Mouse (Mus musculus): ENCODE measurements around the gene Ifi27.
"Not testable (repeated sequence)": the region's sequence is repeated elsewhere in the genome, so short reads cannot be mapped to it uniquely, and the experiment has no call there.

Gene Ifi27

DNA sequence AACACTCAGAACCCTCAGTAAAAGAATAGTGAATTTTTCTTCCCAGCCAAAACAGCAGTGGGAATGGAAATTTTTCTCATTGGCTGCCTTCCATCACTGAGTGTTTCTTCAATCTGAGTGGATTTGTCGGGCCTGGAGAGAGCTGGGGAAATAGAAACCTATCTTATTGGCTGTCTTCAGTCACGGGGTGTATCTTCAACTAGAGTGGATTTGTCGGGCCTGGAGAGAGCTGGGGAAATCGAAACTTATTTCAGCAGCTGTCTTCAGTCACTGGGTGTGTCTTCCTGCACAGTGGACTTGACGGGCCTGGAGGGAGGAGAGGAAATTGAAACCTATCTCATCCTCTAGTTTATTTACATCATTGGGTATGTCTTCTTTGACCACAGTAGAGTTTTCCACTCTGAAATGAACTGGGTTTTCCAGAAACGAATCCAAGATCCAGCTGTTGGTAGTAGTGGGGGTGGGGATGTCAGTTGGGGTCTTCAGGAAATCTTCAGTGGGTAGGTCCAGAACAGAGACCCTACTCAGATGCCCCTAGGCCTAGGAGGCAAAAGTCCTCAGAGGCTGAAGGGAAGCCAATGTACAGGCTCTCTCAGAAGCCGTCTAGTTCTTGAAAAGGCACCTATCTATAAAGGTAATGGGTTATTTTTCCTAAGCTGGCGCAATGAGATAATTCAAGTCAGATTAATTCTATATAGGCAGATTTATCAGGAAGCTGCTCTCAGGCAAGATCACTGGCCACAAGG is at the start of gene Ifi27:
Ifi27 (plus strand) TSS at position 226 of the 746 bp plus-strand sequence.
- DNase-seq = no peak

DNA sequence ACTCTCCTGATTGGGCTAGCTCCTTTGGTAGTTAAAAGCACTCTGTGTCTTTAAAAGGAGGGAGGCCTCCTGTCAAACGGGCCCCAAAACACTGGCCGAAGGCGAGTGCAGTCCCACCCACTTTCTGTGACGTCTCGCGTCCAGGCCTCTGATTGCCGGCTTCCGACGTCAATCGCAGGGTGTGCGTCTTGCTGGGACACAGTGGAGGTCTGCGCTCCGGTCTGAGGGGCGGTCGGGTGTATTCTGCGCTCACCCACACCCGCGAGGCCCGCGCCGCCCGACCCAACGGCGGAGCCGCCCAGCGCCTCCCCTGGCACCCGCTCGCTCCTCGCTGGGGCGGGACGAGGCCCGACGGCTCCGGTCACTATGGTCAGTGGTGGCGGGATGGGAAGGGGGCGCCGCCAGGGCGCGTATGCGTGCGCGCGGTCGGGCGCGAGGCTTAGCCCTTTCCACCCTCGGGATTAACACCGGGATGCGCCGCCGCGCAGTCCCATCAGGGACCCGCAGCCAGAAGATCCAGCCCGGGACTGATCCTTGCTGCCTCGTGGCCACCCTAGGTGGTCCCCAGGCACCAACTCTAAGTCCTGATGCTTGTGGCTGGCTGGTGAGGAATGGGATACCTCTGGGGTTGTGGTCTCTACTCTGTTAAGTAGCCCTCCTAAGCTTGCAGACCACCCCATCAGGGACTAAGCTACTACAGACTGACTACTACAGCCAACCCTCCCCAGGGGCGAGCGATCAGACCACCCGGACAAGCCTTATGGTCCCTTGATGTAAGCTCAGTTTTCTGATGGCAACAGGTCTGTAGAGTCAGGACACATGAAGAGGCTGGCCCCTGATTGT is 45.3 kb upstream of the Ifi27 start, which contains the start of gene Otub2:
Otub2 (plus strand) TSS at position 178 of the 843 bp plus-strand sequence.
- peak; percentile 97 to 98 for DNase-seq

DNA sequence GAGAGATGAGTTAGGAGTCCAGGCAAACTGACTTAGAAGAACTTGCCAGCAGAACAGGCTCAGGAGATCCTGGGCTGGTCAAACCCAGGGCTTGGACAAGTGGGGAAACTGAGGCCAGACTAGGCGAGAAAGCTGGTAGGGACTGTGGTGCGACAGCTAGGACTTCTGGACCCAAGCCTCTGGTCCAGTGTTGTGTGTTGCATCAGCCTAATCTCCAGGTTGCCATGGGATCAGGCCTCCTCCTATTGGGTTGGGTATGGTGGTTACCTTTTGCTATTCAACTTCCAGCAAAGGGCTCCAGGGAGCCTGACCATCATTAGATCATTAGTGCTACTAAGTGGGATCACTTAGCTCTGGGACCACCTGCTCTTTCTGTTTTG is 44.7 kb upstream of the Ifi27 start:
- DNase-seq = no peak

DNA sequence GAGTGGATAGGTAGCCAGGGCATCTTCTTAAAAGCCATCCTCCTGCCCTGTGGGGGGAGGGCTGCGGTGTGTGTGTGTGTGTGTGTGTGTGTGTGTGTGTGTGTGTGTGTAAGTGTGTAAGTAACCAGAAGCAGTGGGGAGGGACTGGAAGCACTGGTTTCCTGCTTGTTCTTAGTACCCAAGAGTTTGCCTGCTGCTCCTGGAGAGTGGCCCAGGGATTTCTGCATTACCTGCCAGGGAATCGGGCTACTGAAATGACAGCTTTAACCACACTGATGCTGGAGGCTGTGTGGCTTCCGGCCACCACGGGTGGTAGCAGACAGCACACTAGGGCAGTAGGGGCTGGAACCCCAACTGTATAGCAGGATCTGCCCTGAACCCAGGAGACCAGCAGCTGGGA is 44.0 kb upstream of the Ifi27 start:
- peak in 1 of 2 experiments; percentile 40 for DNase-seq

DNA sequence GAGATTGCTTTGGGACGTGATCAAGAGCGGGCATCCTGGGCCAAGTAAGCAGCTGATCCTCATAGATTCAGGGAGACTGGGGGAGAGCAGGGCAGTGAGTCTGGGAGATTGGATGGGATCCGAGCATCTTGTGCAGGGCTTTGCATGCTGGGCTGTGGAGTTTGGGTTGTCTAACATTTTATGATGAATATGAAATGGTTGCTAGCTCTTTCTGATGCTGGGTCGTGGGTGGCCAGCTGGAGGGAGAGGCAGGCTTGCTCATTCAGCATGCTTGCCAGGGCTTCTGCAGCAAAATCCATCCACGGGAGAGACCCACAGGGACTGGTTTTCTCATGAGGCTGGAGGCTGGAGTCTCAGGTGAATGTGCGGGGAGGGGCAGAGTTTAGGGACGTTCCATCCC is 42.9 kb upstream of the Ifi27 start:
- no peak for DNase-seq

DNA sequence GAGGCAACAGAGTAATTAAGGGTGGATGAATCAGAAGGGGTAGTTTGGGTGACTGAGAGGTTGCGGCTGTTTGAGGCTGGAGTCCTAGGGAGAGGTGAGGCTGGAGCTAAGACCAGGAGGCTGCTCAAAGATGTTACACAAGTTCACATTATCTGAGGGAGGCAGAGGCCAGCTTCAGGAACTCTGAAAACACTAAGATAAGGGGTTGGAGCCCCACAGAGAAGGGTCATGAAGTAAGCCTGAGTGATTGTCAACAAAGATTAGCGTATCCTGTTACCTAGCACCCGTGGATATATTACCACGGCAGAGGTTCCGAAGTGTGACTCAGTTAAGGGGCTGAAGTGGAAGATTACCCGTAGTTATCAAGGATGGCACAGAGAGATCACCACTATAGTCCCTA is 40.5 kb upstream of the Ifi27 start:
- DNase-seq = no peak

DNA sequence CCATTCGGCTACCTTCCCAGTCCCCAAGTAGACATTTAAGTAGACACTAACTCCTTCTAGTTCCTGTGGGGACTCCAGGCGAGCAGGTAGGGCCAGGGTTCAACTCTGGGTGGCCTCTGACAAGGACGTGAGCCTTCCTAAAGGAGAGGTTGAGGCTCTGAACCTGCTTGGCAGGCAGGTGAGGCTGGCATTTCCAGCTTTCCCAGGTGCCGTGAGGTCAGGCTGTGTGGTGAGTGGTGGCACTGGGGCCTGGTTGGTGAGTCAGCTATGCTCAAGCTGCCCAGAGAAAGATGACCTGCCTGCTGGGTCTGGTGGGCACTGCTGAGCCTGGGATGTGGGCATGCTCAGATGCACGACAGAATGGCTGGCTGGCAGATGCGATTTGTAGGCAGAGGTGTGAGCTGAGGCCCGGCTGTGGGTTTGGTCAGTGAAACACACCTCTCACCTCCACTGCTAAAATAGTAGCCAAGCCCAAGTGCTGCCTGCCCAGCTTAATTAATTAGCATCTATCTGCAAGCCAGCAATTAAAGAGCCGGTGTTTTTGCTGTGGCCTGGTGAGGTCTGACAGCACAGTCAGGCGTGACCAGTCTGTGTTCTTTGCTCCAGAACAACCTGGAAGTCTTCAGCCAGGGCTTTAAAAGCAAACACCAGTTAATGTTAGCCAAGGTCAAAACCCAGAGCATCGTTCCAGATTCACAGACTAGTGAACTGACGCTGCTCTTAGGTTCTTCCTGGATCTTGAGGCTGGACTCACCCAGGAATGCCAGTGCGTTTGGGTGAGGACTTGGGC is 38.3 kb upstream of the Ifi27 start:
- no peak for DNase-seq

DNA sequence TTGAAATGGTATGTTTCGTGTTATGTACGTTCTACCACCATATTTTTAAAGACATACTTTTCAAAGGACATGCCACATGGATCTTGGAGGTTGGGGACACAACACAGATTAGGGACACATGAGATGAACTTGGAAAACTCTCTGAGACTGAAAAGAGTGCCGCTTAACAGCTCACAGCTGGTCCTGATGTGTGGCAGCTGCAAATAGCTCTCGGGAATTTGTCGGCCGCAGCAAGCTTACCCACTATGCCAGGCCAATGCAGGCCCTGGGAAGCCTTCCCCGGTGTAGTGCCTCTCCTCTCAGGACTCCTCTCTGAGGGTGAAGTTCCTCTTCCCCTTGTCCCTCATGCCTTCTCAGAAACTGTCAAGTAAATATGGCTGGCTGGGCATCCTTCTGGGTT is 37.3 kb upstream of the Ifi27 start:
- no peak for DNase-seq

DNA sequence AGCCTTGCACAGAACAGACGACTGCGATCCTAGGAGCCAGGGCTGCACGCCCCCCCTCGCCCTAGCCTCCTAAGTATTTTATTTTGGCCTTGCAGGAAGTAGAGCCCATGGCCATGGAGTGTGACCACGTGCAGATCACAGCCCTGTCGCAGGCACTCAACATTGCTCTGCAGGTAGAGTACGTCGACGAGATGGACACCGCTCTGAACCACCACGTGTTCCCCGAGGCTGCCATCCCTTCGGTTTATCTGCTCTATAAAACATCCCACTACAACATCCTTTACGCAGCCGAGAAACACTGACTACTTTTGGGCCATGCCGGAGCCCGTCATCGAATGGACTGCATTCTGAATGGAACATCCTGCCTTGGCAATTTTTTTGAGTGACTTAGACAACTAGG is 29.9 kb upstream of the Ifi27 start:
- DNase-seq = no peak

DNA sequence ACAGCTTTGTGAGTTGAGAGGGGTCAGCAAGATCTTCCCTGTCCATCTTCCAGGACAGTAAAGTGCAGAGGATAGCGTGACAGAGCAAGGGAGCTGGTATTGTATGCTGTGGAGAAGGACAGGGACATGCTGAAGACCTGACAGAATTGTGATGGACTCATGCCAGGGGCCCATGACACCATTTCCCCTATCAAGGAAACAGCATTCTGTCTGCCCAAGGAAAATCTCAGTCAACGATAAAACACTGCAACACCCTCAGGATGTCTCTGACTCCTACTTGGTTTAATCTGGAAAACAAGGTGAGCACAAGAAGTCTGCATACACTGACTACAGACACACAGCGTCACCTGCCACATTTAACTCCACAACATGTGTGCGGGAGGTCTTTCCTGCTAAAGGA is 26.3 kb upstream of the Ifi27 start, which contains the start of gene 9330161L09Rik:
9330161L09Rik (minus strand) TSS at position 101 of the 400 bp plus-strand sequence.
- DNase-seq = no peak

DNA sequence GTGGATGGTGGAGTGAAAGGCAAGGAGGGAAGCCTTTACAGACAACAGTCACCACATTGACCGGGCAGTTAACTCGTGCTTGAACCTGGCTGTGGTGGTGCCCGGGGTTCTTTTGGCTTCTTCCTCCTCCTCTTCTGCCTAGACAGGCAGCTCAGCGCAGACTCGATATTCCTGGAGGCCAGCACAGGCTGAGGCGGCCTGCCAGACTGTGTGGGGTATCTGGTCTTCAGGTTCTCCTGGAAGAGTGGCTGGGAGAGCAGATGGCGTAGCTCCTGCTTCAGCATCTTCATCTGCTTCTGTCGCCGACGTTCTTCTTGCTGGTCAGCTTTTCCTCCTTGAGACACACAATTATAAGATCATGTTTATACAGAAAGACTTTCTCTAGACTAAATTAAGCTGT is 25.9 kb upstream of the Ifi27 start:
- DNase-seq = peak; percentile 52 to 73

DNA sequence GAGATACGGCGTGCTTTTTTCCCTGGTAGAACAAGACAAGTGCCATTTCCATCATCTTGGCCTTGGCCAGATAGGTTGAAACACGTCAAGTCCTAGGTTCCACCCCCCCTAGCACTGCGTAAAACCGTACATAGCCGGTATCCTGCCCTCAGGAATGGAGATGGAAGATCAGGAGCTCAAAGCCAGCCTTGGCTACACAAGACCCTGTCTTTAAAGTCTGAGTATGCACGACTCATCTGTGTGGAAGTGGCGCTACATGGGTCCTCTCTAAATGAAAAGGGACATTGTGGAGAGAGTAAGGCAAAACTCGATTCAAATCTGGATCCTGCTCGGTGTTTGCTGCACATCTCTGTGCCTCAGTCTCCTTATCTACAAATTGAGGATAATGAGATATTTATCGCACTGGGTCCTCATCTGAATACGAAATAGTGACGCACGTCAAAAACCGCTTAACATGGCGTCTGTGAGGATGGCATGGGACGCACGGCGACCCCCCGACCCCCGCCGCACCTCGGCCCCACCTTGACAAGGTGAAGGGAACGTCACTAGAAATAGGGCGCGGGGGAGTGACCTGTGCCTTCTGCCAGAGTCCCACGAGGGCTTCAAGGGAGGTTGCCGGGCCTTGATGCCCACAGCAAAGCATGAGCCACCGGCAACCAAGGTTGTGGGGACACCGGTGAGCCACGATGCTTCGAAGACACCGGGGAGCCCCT is 8.8 kb upstream of the Ifi27 start:
- DNase-seq = no peak

DNA sequence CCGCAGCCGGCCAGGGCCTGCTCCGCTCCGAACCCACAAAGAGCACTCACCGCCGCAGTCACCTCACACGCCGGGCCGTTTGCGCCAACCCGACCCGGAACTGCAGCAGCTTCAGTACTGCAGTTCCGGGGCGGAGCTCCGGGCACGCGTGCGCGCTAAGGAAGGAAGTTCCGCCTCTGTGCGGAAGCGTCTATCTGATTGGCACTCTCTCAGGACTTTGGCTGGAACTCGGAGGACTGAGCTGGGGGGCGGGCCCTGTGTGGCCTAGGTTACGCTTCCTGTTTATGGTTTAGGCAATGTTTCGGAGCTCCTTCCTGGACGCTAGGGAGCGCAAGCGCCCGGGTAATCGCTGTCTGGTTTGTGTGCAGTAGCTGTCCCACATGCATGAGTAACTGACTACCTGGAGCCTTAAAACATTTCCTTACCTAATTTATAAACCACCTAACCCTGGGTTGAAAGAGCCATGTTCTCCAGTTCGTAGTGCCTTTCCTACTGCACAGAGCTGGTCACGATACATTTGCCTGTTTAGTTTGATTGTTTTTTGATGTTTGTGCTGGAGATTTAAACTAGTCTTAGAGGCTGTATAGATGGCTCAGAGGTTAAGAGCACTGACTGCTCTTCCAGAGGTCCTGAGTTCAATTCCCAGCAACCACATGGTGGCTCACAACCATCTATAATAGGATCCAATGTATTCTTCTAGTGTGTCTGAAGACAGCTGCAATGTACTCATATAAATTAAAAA is 8.1 kb upstream of the Ifi27 start, which contains the start of gene Ddx24:
Ddx24 (minus strand) TSS at position 102 of the 742 bp plus-strand sequence.
- peak; percentile 98 for DNase-seq

DNA sequence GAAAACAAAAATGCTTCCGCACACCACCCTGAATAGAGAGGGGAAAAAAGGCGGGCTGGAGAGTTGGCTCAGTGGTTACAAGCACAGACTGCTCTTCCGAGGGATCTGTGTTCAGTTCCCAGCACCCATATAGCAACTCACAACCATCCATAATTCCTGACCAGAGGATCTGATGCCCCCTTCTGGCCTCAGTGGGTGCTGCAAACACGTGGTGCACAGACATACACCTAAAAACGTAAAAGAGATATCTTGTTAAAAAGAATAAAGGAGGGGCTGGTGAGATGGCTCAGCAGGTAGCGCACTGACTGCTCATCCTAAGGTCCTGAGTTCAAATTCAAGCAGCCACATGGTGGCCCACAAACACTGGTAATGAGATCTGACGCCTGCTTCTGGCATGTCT is 7.3 kb upstream of the Ifi27 start:
- no peak for DNase-seq

DNA sequence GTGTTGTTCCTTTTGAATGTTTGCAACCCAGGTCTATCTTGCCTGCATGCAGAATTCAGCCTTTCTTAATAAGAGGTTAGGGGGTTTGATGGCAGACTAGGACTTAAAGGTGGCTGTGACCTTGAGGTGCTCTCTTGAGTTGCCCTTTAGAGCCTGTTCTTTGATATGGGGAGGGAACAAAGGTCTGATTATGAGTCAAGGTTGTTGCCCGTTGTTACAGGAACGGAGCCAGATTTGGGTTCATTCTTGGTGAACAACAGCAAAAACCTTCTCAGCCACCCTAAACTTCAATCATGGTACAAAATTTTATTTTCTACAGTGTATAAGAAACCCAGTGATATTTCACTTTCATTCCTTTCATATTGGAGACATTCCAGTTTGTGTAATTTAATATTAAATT is 581 bp upstream of the Ifi27 start:
- no peak for DNase-seq

DNA sequence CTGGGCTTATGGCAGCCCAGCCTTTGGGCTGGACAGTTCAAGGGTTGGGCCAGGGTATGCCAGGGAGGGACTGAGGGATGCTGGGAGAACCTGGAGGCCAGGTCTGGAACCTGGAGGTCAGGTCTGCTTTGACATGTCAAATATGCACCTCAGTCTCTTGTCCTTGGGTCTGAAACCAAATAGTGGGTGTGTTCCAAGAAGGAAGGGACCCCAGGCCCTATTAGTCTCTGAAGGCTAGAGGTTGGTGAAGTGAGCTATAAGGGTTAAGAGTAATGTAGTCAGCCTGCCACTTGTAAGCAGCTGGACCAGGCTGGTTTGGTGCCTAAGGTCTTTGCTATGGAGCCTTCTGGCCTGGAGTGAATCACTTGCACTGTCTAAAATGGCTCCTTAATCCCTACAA is 850 bp downstream of the Ifi27 start:
- DNase-seq = no peak

DNA sequence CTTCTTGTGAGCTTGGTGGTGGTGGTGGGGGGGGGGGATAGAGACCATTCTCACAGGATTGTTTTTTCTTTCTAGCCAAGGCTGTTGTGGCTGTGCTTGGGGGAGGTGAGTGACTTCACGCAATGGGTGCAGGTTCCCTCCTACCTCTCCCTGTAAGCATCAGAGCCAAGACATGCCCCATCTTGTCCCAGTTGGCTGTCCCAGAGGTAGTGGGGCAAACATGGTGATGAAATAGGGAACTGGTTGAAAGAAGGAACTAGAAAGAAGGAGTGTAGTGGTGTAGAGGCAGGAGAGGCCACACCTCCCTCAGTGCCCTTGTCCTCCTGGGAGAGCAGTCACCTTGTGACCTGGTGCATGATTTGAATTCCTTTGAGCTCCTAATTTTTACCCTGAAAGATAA is 3.6 kb downstream of the Ifi27 start:
- DNase-seq = no peak

DNA sequence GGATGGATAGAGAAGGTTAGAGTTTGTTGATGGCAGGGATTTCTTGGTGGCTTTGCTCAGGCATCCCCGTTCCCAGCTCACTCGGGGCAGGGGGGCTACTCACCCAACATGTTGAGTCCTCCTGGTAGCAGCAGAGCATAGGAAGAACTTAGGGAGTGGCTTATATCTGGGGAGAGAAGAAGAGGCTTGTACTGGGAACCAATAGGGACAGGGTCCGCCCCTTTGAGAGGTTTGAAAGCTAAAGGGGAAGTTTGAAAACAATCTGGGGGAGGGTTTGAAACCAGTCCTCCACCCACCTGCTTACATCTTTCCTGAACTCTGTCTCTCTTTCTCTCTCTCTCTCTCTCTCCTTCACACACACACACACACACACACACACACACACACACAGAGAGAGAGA is 9.5 kb downstream of the Ifi27 start, which contains the start of gene Ifi27l2a:
Ifi27l2a (minus strand) TSS at position 157 of the 400 bp plus-strand sequence.
- DNase-seq = no peak

DNA sequence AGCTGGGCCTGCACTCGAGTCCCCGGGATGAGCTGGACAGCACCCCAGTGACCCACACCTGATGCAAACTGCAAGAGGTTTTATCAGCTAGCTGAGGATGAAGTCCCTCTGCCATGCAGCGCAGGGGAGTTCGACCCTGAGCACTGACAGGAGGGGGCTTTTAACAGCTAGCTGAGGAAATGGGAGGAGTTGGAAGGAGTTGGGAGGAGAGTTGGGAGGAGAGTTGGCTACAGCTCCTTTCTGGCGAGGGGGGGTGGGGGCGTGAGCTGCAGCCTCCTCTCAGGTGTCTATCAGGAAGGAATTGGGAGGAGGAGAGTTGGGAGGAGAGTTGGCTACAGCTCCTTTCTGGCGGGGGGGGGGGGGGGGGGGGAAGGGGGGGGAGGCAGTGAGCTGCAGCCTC is 10.2 kb downstream of the Ifi27 start:
- DNase-seq = not testable (repeated sequence)

DNA sequence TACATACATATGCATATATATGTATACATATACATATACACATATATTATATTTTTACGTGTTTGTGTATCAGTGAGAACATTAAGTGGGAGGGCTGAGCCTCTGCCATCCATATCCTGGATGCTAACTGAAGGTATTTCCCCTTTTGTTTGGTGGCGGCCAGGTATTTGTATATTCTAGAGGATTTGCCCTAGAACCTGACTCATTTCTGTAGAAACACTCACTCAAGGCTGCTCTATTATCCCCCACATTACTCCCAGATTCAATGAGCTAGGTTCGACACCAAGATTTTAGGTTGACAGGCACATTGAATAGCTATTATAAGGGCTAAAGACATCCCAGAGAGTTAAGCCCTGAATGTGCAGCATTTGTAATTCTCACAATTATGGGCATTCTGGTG is 11.0 kb downstream of the Ifi27 start:
- DNase-seq = no peak

DNA sequence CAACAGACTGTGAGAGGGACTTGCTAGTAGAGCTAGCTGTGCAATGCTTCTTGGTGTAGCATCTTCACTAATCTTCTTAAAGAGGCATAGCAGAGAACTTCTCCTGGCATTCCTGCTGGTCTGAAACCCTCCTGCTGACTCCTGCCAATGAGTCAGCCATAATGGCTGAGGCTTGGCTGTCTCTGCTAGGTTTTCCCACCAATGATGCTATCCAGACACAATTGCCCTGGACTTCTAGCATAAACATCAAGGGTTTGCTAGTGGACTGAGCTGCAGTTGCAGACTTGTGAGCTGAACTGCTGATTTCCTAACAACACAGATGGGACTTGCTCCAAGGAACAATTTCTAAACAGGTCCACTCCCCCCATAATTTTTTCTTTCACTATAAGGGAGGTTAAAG is 19.4 kb downstream of the Ifi27 start:
- DNase-seq = no peak

DNA sequence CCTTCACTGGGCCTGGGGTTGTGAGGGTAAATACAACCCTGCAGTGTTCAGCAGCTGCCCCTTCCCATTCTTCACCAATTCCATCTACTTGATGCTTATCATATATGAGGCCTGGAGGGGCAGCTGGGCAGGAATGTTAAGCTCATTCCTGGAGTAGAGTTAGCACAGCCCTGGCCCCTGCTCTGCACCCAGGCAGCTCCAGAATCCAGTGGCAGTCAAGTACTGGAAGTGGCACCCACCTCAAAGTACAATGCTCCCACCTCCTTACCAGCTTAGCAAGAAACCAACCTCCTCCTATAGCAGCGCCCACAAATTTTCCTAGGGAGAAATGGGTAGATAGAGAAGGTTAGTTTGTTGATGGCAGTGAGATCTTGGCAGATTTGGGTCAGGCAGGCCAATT is 22.7 kb downstream of the Ifi27 start:
- not testable (repeated sequence) for DNase-seq
